Mouse (Mus musculus) liver, embryonic 13.5 days (tissue): ENCODE data around the gene Elf1. TPM values are rescaled to one million over a fixed set of nuclear protein-coding genes. Genes with fewer than 3 reads are reported as not detected.
A peak's percentile ranks its signal among the peaks of the same experiment; 100 is the strongest.
"Not testable (repeated sequence)": the region's sequence is repeated elsewhere in the genome, so short reads cannot be mapped to it uniquely, and the experiment has no call there.

Experiments used
- ATAC-seq: fragments of 200-750 bp; cut with Nextera tagmentation; 2 replicates; pipeline ENCODE4 v1.8.0; 2017; ENCODE audit warnings: low read depth, mild to moderate bottlenecking, moderate number of reproducible peaks, moderate library complexity
- DNase-seq: peaks from one replicate; pipeline ENCODE4 v3.0.0; 2022
- H3K27ac ChIP-seq: fragments of 300-500 bp; sonication (generic); 2 replicates; pipeline ENCODE4 v1.5.1; 2015; ENCODE audit warnings: moderate library complexity, mild to moderate bottlenecking, inconsistent platforms
- H3K27me3 ChIP-seq: fragments of 300-500 bp; sonication (generic); 2 replicates; pipeline ENCODE4 v1.6.1; 2015; ENCODE audit warnings: mild to moderate bottlenecking, inconsistent platforms
- H3K36me3 ChIP-seq: fragments of 300-500 bp; sonication (generic); 2 replicates; pipeline ENCODE4 v1.6.1; 2015; ENCODE audit warnings: mild to moderate bottlenecking, inconsistent platforms
- H3K4me1 ChIP-seq: fragments of 300-500 bp; sonication (generic); replicated peaks from 2 replicates; pipeline ENCODE4 v1.6.1; 2015; ENCODE audit warnings: inconsistent platforms
- H3K4me2 ChIP-seq: fragments of 300-500 bp; sonication (generic); 2 replicates; pipeline ENCODE4 v1.6.1; 2015; ENCODE audit warnings: inconsistent platforms, mild to moderate bottlenecking, moderate library complexity
- H3K4me3 ChIP-seq: fragments of 300-500 bp; sonication (generic); replicated peaks from 2 replicates; pipeline ENCODE4 v1.5.1; 2015; ENCODE audit warnings: mild to moderate bottlenecking, inconsistent platforms
- H3K9ac ChIP-seq: fragments of 300-500 bp; sonication (generic); 2 replicates; pipeline ENCODE4 v1.6.1; 2015; ENCODE audit warnings: mild to moderate bottlenecking, inconsistent platforms
- H3K9me3 ChIP-seq: fragments of 300-500 bp; sonication (generic); replicated peaks from 2 replicates; pipeline ENCODE4 v1.6.1; 2016; ENCODE audit warnings: inconsistent platforms
- WGBS: fragments of 180-500 bp; shearing (Covaris S2); methylation state at CpG from one replicate; pipeline ENCODE4 v1.1.7; 2015; ENCODE audit not compliant: insufficient replicate concordance; 5-methylcytosine and 5-hydroxymethylcytosine counted together
- polyA plus RNA-seq: library from polyadenylated mRNA; unstranded; fragments of >200 nt; fragmentation: Nextera tagmentation; extraction: Ambion mirVana; gene quantifications from 2 replicates; pipeline ENCODE4 v1.2.1, GENCODE M21; 2015

Gene Elf1
- polyA plus RNA-seq, 1 experiment from 2014 or later: 11.9 TPM

DNA sequence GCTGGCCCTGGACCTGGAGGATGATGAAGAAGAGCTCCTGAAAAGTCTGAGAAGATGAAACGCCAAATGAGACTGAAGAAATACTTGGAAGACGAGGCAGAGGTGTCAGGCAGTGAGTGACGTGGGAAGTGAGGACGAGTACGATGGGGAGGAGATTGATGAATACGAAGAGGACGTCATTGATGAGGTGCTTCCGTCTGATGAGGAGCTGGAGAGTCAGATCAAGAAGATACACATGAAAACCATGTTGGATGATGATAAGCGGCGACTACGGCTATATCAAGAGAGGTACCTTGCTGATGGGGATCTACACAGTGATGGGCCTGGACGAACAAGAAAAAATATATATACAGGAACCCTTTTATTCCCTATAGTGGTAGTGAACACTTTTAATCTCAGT, 45.1 kb downstream of the Elf1 start:
- H3K9me3 ChIP-seq, ATAC-seq, H3K36me3 ChIP-seq, H3K4me2 ChIP-seq, H3K9ac ChIP-seq, H3K27me3 ChIP-seq, H3K27ac ChIP-seq, DNase-seq, H3K4me3 ChIP-seq: not testable (repeated sequence)
- whole genome bisulfite sequencing: 68% methylated on average over 12 of the region's 12 CpGs
- peaks cover 79% of the 10 kb centered on the region for H3K4me1 ChIP-seq

DNA sequence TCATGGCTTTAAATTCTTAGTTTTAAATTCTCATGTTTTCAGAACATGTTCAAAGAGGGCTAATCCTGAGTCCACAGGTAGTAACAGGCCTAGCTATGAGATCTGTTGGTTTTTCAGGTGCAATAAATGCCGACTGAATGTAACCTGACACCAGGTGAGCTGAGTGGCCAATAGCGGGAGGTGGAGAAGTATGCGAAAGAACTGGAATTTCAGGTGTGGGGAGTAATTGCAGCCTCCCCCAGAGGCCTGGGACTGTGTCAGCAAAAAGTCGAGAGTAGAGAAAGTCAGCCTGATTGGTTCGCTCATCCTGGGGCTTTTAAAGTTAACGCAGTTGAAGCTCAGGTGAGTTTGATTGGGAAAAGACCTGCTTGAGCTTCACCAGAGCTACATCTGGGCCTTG, 46.7 kb downstream of the Elf1 start:
- H3K9ac ChIP-seq: no peak overlapping the region
- H3K36me3 ChIP-seq: no peaks in the 10 kb centered on the region; the same call in 1 of the 2 replicates
- H3K4me2 ChIP-seq: no peak overlapping the region
- no peak overlapping the region for H3K4me3 ChIP-seq
- no peak for DNase-seq
- H3K4me1 ChIP-seq: peaks cover 76% of the 10 kb centered on the region
- 76% methylated on average over 6 of the region's 6 CpGs for WGBS
- H3K27ac ChIP-seq: peak overlapping the region; percentile 21; the same call in 1 of the 2 replicates
- no peak for ATAC-seq
- H3K27me3 ChIP-seq: no peaks in the 10 kb centered on the region
- no peaks in the 10 kb centered on the region for H3K9me3 ChIP-seq

DNA sequence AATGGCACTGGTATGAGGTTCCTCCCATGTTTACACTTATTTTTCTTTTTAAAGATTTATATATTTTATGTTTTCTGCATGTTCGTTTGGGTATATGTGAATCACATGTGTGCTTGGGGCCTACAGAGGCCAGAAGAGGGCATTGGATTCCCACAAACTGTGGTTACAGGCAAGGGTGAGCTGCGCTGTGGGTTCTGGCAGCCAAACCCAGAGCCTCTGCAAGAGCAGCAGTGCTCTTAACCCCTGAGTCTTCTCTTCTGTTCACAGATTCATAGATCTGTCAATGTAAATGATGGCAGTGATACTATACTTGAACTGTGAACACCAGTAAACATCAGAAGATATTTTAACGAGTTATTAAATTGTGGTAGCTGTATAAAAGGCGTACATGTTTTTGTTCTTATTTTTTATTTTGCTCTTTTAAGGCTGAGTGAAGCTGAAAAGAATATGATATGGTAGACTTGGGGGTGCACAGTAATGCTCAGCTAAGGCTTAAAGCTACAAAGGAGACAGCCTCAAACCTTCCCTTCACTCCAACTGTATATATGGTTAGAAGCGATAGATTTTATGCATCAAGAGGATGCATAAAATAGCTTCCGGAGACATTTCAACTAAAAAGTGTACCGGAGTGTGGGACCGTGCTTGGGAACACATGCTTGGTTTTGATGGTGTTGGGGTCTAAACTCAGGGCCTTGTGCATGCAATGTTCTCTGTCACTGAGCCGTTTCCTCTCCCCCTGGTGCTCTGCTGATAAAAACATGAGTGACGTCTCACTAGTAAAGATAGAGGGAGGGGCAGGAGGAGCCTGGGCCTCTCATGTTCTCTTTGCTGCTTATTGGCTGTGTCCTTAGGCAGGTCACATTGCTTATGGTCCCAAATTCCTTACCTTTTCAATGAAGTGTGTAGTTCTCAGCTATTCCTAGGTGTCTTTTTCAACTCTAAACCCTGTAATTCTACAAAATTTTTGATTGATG, 48.9 kb downstream of the Elf1 start:
- peak overlapping the region; percentile 64 for H3K4me2 ChIP-seq
- peak; percentile 98 for ATAC-seq
- no peaks in the 10 kb centered on the region; the same call in 1 of the 2 replicates for H3K36me3 ChIP-seq
- H3K4me3 ChIP-seq: peak overlapping the region; percentile 26
- peak overlapping the region; percentile 95 for H3K27ac ChIP-seq
- H3K9ac ChIP-seq: peak overlapping the region; percentile 66
- no peaks in the 10 kb centered on the region for H3K27me3 ChIP-seq
- peak; percentile 77 for DNase-seq
- H3K9me3 ChIP-seq: no peaks in the 10 kb centered on the region
- 36% methylated on average over 10 of the region's 10 CpGs for WGBS
- peaks cover 81% of the 10 kb centered on the region for H3K4me1 ChIP-seq

DNA sequence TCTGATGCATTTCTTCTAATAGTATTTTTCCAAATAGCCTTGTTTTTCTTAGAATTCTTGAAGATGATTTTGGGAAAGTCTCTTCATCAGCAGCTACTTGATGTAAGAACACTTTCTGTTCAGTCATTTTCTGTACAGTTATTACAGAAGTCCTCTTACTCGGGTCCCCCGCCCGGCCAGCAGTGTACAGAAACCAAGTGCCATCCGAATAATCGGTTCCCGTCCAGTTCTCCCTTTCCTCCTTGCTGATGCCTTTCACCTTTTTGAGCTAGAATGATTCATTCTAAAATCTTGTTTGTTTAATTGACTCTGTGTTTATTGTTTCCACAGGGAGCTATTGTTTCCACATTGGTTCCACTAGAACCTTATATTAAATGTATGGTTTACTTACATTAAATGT, 49.8 kb downstream of the Elf1 start:
- Histone ChIP-seq H3K4me1 (peaks cover 87% of the 10 kb centered on the region), H3K9ac (peak overlapping the region; percentile 66), H3K4me3 (peak overlapping the region; percentile 26), H3K27me3 (no peaks in the 10 kb centered on the region), H3K27ac (peak overlapping the region; percentile 95), H3K9me3 (no peaks in the 10 kb centered on the region), H3K4me2 (peak overlapping the region; percentile 64), H3K36me3 (no peaks in the 10 kb centered on the region; the same call in 1 of the 2 replicates)
- no peak for ATAC-seq
- no peak for DNase-seq
- WGBS: 42% methylated on average over 6 of the region's 6 CpGs

DNA sequence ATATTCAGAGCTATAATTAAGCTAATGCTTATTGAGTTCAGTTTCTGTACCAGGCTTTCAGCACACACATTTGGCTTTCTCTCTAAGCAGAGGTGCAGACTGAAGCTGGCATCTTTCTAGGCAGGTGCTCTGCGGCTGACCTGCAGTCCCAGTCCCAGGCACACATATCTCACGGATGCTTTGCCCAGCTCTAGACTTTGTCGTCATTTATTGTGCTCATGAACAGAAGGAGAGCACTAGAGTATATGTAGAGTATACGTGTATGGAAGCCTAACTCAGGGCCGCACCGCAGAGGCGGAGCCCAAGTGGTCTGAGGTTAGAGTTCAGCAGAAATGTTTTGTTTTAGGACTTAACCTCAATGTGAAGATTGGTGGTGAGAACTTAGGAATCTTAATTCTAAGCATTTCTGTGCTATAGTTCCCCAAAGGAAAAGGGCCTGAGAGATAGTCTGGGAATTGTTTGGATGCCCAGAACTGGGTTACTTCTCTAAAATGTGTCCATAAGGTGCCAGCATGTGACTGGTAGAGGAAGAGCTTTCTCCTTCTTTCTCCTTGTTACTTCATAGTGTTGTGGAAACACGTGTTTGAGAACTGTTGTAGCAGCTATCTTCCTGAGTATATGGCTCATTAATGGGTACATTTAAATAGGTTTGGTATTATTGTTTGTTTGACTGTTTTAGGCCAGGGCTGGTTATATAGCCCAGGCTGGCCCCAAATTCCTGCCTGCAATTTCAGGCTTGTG, 51.2 kb downstream of the Elf1 start:
- no peak for ATAC-seq
- peaks cover 7% of the 10 kb centered on the region for H3K36me3 ChIP-seq
- WGBS: 68% methylated on average over 8 of the region's 8 CpGs
- H3K4me1 ChIP-seq: peaks cover 87% of the 10 kb centered on the region
- H3K27me3 ChIP-seq: no peaks in the 10 kb centered on the region
- peak overlapping the region; percentile 95 for H3K27ac ChIP-seq
- no peak overlapping the region for H3K4me2 ChIP-seq
- no peak overlapping the region for H3K4me3 ChIP-seq
- no peak overlapping the region for H3K9ac ChIP-seq
- no peaks in the 10 kb centered on the region for H3K9me3 ChIP-seq
- no peak for DNase-seq

DNA sequence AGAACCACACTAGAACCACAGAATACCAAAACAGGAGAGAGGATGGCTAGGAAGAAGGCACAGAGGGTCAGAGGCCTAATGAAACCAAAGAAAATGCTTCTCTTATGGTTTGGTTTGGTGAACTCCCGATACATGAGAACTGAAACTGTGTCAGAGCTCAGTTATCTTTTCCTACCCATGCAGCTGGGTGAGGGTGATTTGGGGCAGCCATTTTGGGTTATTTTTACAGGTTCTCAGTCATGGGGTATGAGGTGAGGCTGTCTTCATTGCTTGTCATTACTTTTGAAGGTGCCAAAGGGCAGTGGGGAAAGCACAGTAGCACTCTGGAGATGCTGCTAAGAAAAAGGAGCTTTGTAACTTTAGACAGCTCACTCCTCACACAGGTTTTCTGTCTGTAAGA, 52.4 kb downstream of the Elf1 start:
- Histone ChIP-seq H3K36me3 (peaks cover 7% of the 10 kb centered on the region), H3K4me1 (peaks cover 89% of the 10 kb centered on the region), H3K4me3 (peak overlapping the region; percentile 0; the same call in 1 of the 2 replicates), H3K9me3 (no peaks in the 10 kb centered on the region), H3K27me3 (no peaks in the 10 kb centered on the region), H3K9ac (peak overlapping the region; percentile 60), H3K27ac (peak overlapping the region; percentile 95), H3K4me2 (peak overlapping the region; percentile 71)
- DNase-seq: peak; percentile 65
- peak; percentile 53 for ATAC-seq
- 9% methylated on average over 1 of the region's 1 CpGs for WGBS

DNA sequence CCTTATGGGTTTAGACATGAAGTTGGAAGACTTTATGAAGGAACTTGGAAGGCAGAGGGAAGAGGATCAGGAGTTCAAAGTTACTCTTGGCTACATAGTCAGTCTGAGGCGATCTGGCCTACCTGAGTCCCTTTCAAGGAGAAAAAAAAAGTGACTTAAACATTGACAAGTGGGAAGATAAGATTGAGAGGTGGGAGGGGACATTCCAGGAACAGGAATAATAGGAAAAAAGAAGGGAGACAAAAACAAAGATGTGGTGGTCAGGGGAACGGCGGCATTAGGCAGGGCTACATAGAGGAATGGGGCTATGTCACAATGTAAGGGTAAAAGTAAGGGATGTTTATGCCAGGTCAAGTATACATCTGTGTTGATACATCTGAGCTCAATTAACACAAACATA, 53.2 kb downstream of the Elf1 start:
- Histone ChIP-seq H3K4me2 (peak overlapping the region; percentile 71), H3K4me3 (no peak overlapping the region), H3K4me1 (peaks cover 91% of the 10 kb centered on the region), H3K36me3 (peaks cover 7% of the 10 kb centered on the region), H3K27me3 (no peaks in the 10 kb centered on the region), H3K9me3 (no peaks in the 10 kb centered on the region), H3K27ac (peak overlapping the region; percentile 95), H3K9ac (peak overlapping the region; percentile 60; the same call in 1 of the 2 replicates)
- no peak for DNase-seq
- 20% methylated on average over 3 of the region's 3 CpGs for WGBS
- ATAC-seq: no peak

DNA sequence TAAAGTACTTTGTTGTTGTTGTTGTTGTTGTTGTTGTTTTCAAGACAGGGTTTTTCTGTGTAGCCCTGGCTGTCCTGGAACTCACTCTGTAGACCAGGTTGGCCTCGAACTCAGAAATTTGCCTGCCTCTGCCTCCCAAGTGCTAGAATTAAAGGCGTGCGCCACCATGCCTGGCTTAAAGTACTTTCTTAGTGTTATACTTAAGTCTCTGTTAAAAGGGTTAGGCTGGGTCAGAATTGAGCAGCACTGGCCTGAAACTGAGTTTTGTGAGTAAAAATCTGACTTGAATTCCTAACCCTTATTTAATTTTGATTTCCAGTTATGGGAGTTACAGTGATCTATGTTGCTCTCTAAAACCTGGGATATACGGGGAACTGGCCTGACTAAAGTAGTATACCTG, 53.7 kb downstream of the Elf1 start:
- not testable (repeated sequence) for H3K9me3 ChIP-seq, H3K4me3 ChIP-seq, H3K27me3 ChIP-seq, ATAC-seq, H3K36me3 ChIP-seq, DNase-seq
- H3K4me1 ChIP-seq: peaks cover 88% of the 10 kb centered on the region
- 57% methylated on average over 4 of the region's 4 CpGs for WGBS
- H3K27ac ChIP-seq: peak overlapping the region; percentile 95
- H3K9ac ChIP-seq: peak overlapping the region; percentile 38; the same call in 1 of the 2 replicates
- H3K4me2 ChIP-seq: peak overlapping the region; percentile 71

DNA sequence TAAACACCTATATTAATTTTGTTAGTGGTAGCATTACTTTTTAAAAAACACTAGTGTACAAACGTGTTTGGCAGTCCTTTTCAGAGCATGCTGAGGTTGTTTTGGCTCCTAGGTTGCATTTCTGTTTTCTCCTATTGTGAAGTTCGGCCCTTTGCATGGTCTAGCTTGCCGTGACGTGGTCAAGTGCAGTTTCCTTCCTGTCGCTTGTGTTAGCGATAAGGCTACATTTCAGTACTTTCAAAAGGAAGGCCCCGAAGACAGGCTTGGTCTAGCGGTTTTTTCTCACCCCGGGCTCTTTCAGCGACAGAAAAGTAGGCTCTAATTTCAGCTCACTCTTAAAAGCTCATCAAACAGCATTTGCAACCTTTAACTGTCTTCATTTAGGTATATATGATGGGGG, 54.3 kb downstream of the Elf1 start:
- Histone ChIP-seq H3K27ac (peak overlapping the region; percentile 95), H3K9ac (peak overlapping the region; percentile 73), H3K4me3 (peak overlapping the region; percentile 52), H3K36me3 (peaks cover 7% of the 10 kb centered on the region), H3K27me3 (no peaks in the 10 kb centered on the region), H3K4me2 (peak overlapping the region; percentile 71), H3K9me3 (no peaks in the 10 kb centered on the region), H3K4me1 (peaks cover 82% of the 10 kb centered on the region)
- ATAC-seq: peak; percentile 67
- peak; percentile 60 for DNase-seq
- WGBS: 8% methylated on average over 10 of the region's 10 CpGs

DNA sequence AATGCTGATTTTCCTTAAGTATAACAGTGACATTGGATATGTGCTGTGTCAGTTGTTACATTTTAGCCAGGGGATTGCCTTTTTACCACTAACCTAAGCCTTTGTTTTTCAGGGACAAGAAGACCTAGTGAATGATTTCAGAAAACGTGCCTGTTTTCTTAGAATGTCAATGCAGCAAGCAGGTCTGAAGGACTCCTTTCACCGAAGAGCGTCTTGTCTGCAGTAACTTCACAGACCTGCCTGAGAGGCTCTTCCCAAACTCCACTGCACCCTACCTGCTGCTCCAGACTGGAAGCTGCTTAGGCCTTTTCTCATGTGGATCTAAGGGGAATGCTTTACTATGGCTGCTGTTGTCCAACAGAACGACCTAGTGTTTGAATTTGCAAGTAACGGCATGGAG, 55.0 kb downstream of the Elf1 start:
- peaks cover 78% of the 10 kb centered on the region for H3K4me1 ChIP-seq
- H3K27me3 ChIP-seq: no peaks in the 10 kb centered on the region
- ATAC-seq (no peak), DNase-seq (no peak)
- H3K9ac ChIP-seq: peak overlapping the region; percentile 73
- peaks cover 7% of the 10 kb centered on the region for H3K36me3 ChIP-seq
- peak overlapping the region; percentile 52 for H3K4me3 ChIP-seq
- WGBS: 27% methylated on average over 5 of the region's 5 CpGs
- no peaks in the 10 kb centered on the region for H3K9me3 ChIP-seq
- H3K27ac ChIP-seq: peak overlapping the region; percentile 95
- H3K4me2 ChIP-seq: peak overlapping the region; percentile 71

DNA sequence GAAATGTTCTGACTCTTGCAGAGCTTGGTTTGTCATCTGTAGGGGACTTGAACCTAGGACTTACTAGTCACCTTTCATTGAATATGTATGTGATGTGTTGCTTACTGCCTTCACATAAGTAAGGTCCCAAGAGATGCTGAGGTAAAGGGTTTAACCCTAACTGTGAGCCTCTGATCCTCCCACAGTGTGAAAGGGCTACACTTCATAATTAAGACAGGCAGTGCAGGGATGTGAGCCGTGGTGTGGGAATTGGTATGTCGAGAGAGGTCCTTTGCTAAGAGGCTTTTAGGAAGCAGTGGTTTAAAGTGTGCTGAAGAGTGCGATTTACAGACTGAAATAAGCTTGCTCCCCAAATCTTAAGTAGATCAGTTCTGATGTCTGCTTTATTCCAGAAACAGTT, 55.8 kb downstream of the Elf1 start:
- DNase-seq (no peak), ATAC-seq (no peak)
- H3K4me2 ChIP-seq: peak overlapping the region; percentile 59
- peaks cover 82% of the 10 kb centered on the region for H3K4me1 ChIP-seq
- H3K27ac ChIP-seq: peak overlapping the region; percentile 80
- peak overlapping the region; percentile 43 for H3K4me3 ChIP-seq
- 27% methylated on average over 3 of the region's 3 CpGs for WGBS
- peaks cover 7% of the 10 kb centered on the region for H3K36me3 ChIP-seq
- peak overlapping the region; percentile 61 for H3K9ac ChIP-seq
- H3K27me3 ChIP-seq: no peaks in the 10 kb centered on the region
- no peaks in the 10 kb centered on the region for H3K9me3 ChIP-seq
